8 mouse cellular contexts compared by ENCODE assay signal in the genomic region with DNA sequence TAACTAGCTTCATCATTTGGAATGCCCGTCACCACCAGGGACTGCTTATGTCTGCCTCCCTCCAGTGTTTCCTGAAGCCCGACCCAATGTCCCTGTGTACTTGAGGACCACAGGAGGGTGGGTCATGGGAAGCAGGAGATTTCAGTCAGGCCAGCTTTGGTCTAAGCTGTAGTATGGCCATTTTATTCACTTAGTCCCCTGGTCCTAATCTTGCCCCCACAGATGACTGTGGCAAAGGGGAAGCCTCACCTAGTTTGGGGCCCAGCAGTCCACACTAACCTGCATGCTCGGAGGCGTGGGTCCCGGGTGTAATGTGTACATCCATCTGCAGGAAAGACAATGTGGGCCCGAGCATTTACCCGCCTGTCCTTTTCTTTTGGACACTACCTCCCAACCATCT. TPM values are rescaled to one million over a fixed set of nuclear protein-coding genes. Genes with fewer than 3 reads are reported as not detected.
A peak's percentile ranks its signal among the peaks of the same experiment; 100 is the strongest.
DNase-seq lines count a peak whose midpoint lies in the region; ATAC-seq and TF ChIP-seq lines count a peak whose summit lies in the region.
"Had no signal": no experiment of that assay in that cellular context is flagged by ENCODE, and none has a peak within 500 bp of the region (broad histone marks: within the 10 kb centered on the region; RNA-seq: fewer than 3 reads in every experiment).

No protein-coding gene starts in this region.

- DNase-seq in forebrain, embryonic 14.5 days (ENCODE audit: low spot score), result no peak
- peak; percentile 29 for DNase-seq in stomach, postnatal 0 days (ENCODE audit: low spot score)
- no peak for DNase-seq in embryo, embryonic 9.5 days (ENCODE audit: extremely low spot score)
- DNase-seq in B cell, adult 2 months, result no peak
- DNase-seq: gastrocnemius, postnatal 36 days had no signal

- WGBS in forebrain, embryonic 14.5 days, result 86% methylated on average over 7 of the region's 7 CpGs
- WGBS in limb, embryonic 15.5 days, result 81% methylated on average over 7 of the region's 7 CpGs
- 67% methylated on average over 7 of the region's 7 CpGs for WGBS in stomach, postnatal 0 days

- no peaks in the 10 kb centered on the region for H3K27me3 ChIP-seq in megakaryocyte, embryonic 14.5 days (replicated peaks)
- no peaks in the 10 kb centered on the region for H3K27me3 ChIP-seq in forebrain, embryonic 14.5 days (replicated peaks; ENCODE audit: control insufficient read depth, insufficient read depth, low read length)
- no peaks in the 10 kb centered on the region for H3K27me3 ChIP-seq in limb, embryonic 15.5 days
- no peaks in the 10 kb centered on the region for H3K27me3 ChIP-seq in stomach, postnatal 0 days (ENCODE audit: control insufficient read depth, insufficient read depth, low read length)

- peaks cover 51% of the 10 kb centered on the region for H3K4me1 ChIP-seq in megakaryocyte, embryonic 14.5 days
- peaks cover 12% of the 10 kb centered on the region for H3K4me1 ChIP-seq in forebrain, embryonic 14.5 days (ENCODE audit: control insufficient read depth, insufficient read depth, low read length)
- peaks cover 20% of the 10 kb centered on the region for H3K4me1 ChIP-seq in limb, embryonic 15.5 days
- 0 out of 2 replicates have a peak, but pooled peaks cover 9% of the 10 kb centered on the region for H3K4me1 ChIP-seq in stomach, postnatal 0 days (replicated peaks; ENCODE audit: control insufficient read depth, insufficient read depth)

- ATAC-seq in megakaryocyte, adult 5-6 weeks (ENCODE audit: poor library complexity, severe bottlenecking), result no peak
- no peak for ATAC-seq in forebrain, embryonic 14.5 days
- ATAC-seq in limb, embryonic 15.5 days (ENCODE audit: insufficient number of reproducible peaks, low FRiP score, low TSS enrichment, low read depth), result no peak
- ATAC-seq in stomach, postnatal 0 days (ENCODE audit: low FRiP score, low TSS enrichment), result peak; percentile 16; the same call in 1 of the 2 replicates

- peak overlapping the region; percentile 83 for H3K4me2 ChIP-seq in forebrain, embryonic 14.5 days (ENCODE audit: low read length)
- peak overlapping the region; percentile 84 for H3K4me2 ChIP-seq in limb, embryonic 15.5 days
- H3K4me2 ChIP-seq in stomach, postnatal 0 days (replicated peaks; ENCODE audit: low read depth), result peak overlapping the region; percentile 84

- H3K9me3 ChIP-seq in megakaryocyte, embryonic 14.5 days, result no peaks in the 10 kb centered on the region
- H3K9me3 ChIP-seq in forebrain, embryonic 14.5 days (replicated peaks; ENCODE audit: control insufficient read depth, low read length), result no peaks in the 10 kb centered on the region
- H3K9me3 ChIP-seq in limb, embryonic 15.5 days, result no peaks in the 10 kb centered on the region
- no peaks in the 10 kb centered on the region for H3K9me3 ChIP-seq in stomach, postnatal 0 days (ENCODE audit: control insufficient read depth, low read length)

- H3K36me3 ChIP-seq in megakaryocyte, embryonic 14.5 days (replicated peaks; ENCODE audit: low read length), result peaks cover 52% of the 10 kb centered on the region
- H3K36me3 ChIP-seq in forebrain, embryonic 14.5 days (ENCODE audit: control insufficient read depth, insufficient read depth, low read length), result peaks cover 20% of the 10 kb centered on the region; the same call in 1 of the 2 replicates
- peaks cover 30% of the 10 kb centered on the region for H3K36me3 ChIP-seq in limb, embryonic 15.5 days
- H3K36me3 ChIP-seq in stomach, postnatal 0 days (ENCODE audit: control insufficient read depth, insufficient read depth, low read length), result peaks cover 6% of the 10 kb centered on the region; the same call in 1 of the 2 replicates

- peak overlapping the region; percentile 98 for H3K4me3 ChIP-seq in megakaryocyte, embryonic 14.5 days (replicated peaks)
- peak overlapping the region; percentile 85; the same call in 1 of the 2 replicates for H3K4me3 ChIP-seq in forebrain, embryonic 14.5 days (ENCODE audit: low read depth, low read length)
- peak overlapping the region; percentile 86 for H3K4me3 ChIP-seq in limb, embryonic 15.5 days
- peak overlapping the region; percentile 88 for H3K4me3 ChIP-seq in stomach, postnatal 0 days (ENCODE audit: low read depth, low read length)

- peak overlapping the region; percentile 89 for H3K9ac ChIP-seq in forebrain, embryonic 14.5 days (ENCODE audit: low read length)
- H3K9ac ChIP-seq in limb, embryonic 15.5 days, result peak overlapping the region; percentile 70
- peak overlapping the region; percentile 83 for H3K9ac ChIP-seq in stomach, postnatal 0 days (ENCODE audit: low read length)

- no peak for TF ChIP-seq EP300 in stomach, postnatal 0 days (optimal IDR thresholded peaks at IDR 0.05)

- TF ChIP-seq CTCF in stomach, postnatal 0 days (IDR thresholded peaks at IDR 0.05; ENCODE audit: low read depth), result no peak

- H3K27ac ChIP-seq in forebrain, embryonic 14.5 days (ENCODE audit: low read depth, low read length), result no peak overlapping the region
- no peak overlapping the region for H3K27ac ChIP-seq in limb, embryonic 15.5 days
- H3K27ac ChIP-seq in stomach, postnatal 0 days (replicated peaks), result peak overlapping the region; percentile 35; the same call in 1 of the 2 replicates

RNA-seq across cellular contexts. Expression of gene Ciao2b, which starts 1.5 kb away (rescaled TPM):
- polyA plus RNA-seq in megakaryocyte, embryonic 14.5 days (2012; ENCODE audit: insufficient read depth, low replicate concordance), result 39.8 and 119 TPM in 2 replicates
- 18.9 and 25.7 TPM in 2 replicates for total RNA-seq in megakaryocyte, adult 5-6 weeks (2015)
- total RNA-seq in megakaryocyte, adult 5-6 weeks (2017), result 15.1 and 28.2 TPM in 2 replicates
- polyA plus RNA-seq in forebrain, embryonic 14.5 days (2014; fragmentation: Nextera tagmentation; extraction: Ambion mirVana), result 136 and 154 TPM in 2 replicates
- 83.0 and 92.9 TPM in 2 replicates for polyA plus RNA-seq in limb, embryonic 15.5 days (2015; fragmentation: Nextera tagmentation; extraction: Ambion mirVana)
- polyA plus RNA-seq in stomach, postnatal 0 days (2015; fragmentation: Nextera tagmentation; extraction: Ambion mirVana), result 71.2 and 76.1 TPM in 2 replicates

RNA-seq across cellular contexts. Expression of gene Rrad, which starts 9.1 kb away (rescaled TPM):
- 2.2 TPM in 1 of 2 replicates, not detected in the other for polyA plus RNA-seq in megakaryocyte, embryonic 14.5 days (2012; ENCODE audit: insufficient read depth, low replicate concordance)
- total RNA-seq in megakaryocyte, adult 5-6 weeks (2015), result 0.52 and 2.0 TPM in 2 replicates
- 0.73 and 1.5 TPM in 2 replicates for total RNA-seq in megakaryocyte, adult 5-6 weeks (2017)
- polyA plus RNA-seq in forebrain, embryonic 14.5 days (2014; fragmentation: Nextera tagmentation; extraction: Ambion mirVana), result 2.1 and 3.0 TPM in 2 replicates
- 25.9 and 44.8 TPM in 2 replicates for polyA plus RNA-seq in limb, embryonic 15.5 days (2015; fragmentation: Nextera tagmentation; extraction: Ambion mirVana)
- polyA plus RNA-seq in stomach, postnatal 0 days (2015; fragmentation: Nextera tagmentation; extraction: Ambion mirVana), result 10.3 and 12.8 TPM in 2 replicates

RNA-seq across cellular contexts. Expression of gene Cdh16, which starts 16.0 kb away (rescaled TPM):
- polyA plus RNA-seq in megakaryocyte, embryonic 14.5 days (2012; ENCODE audit: insufficient read depth, low replicate concordance), result not detected in 2 replicates
- total RNA-seq in megakaryocyte, adult 5-6 weeks (2015), result not detected in 2 replicates
- not detected in 2 replicates for total RNA-seq in megakaryocyte, adult 5-6 weeks (2017)
- not detected in 2 replicates for polyA plus RNA-seq in forebrain, embryonic 14.5 days (2014; fragmentation: Nextera tagmentation; extraction: Ambion mirVana)
- 1.4 and 2.1 TPM in 2 replicates for polyA plus RNA-seq in limb, embryonic 15.5 days (2015; fragmentation: Nextera tagmentation; extraction: Ambion mirVana)
- 0.30 TPM in 2 replicates for polyA plus RNA-seq in stomach, postnatal 0 days (2015; fragmentation: Nextera tagmentation; extraction: Ambion mirVana)
- total RNA-seq: gastrocnemius, postnatal 36 days had no signal

RNA-seq across cellular contexts. Expression of gene Pdp2, which starts 49.0 kb away (rescaled TPM):
- polyA plus RNA-seq in megakaryocyte, embryonic 14.5 days (2012; ENCODE audit: insufficient read depth, low replicate concordance), result 1.3 TPM in 1 of 2 replicates, not detected in the other
- 6.8 TPM in 2 replicates for total RNA-seq in megakaryocyte, adult 5-6 weeks (2015)
- total RNA-seq in megakaryocyte, adult 5-6 weeks (2017), result 6.1 and 6.6 TPM in 2 replicates
- 11.9 and 14.2 TPM in 2 replicates for polyA plus RNA-seq in forebrain, embryonic 14.5 days (2014; fragmentation: Nextera tagmentation; extraction: Ambion mirVana)
- 8.8 and 10.1 TPM in 2 replicates for polyA plus RNA-seq in limb, embryonic 15.5 days (2015; fragmentation: Nextera tagmentation; extraction: Ambion mirVana)
- polyA plus RNA-seq in stomach, postnatal 0 days (2015; fragmentation: Nextera tagmentation; extraction: Ambion mirVana), result 5.5 and 6.2 TPM in 2 replicates
